Mouse (Mus musculus) lung, postnatal 4 days (tissue): Measurements from ENCODE around the gene Wars.

Source experiments
- DNase-seq, 2 experiments: peaks; one replicate each; pipeline ENCODE4 v3.0.0; 2021

Gene Wars

GRCm38 (mm10) chr12:108852822-108853221 lies 41.2 kb downstream of the Wars start:
- DNase-seq = no peak

GRCm38 (mm10) chr12:108850886-108851285 lies 43.1 kb downstream of the Wars start:
- no peak for DNase-seq

DNA sequence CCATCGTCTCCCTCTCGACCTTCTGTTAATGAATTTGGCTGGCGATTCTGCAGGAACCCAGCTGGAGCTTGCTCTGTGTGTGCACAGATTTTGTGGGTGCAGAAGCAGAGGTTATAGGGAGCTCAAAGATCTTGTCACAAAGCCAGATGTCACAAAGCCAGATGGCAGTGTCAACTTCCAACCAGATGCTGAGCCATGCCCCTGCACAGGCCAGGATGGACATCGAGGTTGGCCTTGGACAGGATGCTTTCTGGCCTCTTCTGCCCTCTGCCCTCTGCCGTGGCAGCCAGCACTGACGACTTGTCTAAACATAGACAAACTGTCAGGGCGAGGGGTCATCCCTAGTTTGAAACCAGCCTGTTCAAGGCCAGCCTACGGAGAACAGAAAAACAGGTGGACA lies 43.8 kb downstream of the Wars start:
- DNase-seq = peak in 1 of 2 experiments; percentile 82

- peak in 1 of 2 experiments; percentile 61 for DNase-seq
These were observed 44.4 kb downstream of the Wars start for GRCm38 (mm10) chr12:108849488-108850022.

DNA sequence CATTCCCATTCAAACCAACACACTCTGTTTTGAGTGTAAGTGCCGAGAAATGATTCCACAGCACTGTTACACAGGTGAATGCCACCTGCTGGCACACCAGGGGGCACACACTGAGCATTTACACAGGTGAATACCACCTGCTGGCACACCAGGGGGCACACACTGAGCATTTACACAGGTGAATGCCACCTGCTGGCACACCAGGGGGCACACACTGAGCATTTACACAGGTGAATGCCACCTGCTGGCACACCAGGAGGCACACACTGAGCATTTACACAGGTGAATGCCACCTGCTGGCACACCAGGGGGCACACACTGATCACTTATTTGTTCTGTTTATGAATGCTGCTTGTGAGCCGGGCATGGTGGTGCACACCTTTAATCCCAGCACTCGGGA lies 45.9 kb downstream of the Wars start:
- DNase-seq = peak in 1 of 2 experiments; percentile 43

DNA sequence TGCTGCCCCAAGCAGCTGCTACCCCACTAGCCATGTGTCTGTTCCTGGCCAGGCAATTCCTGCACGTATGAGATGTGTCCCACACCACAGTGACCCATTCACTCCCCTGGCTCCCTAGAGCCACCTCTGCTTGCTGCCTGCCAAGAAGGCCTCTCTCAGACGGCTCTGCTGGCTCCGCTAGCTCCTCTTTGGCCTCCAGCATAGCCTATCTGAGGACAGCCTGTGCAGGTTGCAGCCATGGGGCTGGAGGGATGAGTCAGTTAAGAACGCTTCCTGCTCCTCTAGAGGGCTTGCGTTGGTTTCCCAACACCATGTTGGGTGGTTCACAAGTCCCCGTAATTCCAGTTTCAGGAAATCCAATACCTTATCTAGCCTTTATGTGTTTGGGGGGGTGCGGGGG lies 51.3 kb downstream of the Wars start:
- no peak for DNase-seq

DNA sequence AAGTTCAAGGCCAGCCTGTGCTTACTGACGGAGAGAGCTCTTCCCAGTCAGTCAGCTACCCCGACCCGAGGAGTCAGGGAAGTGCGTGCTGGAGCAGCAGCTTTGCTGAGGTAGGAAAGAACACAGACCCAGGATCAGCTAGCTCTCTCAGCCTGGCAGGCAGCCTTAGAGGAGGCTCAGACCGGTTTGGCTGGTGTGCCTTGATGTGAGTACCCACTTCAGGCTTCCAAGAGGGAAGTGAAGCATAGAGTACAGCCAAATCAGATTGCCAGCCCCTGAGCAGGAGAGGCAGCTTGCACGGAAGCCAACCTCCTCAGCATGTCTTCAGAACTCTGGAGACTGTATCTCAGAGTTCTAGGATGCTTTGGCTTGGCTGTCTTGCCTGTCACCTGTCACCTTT lies 52.8 kb downstream of the Wars start:
- DNase-seq = peak; percentile 79 to 91

- DNase-seq = no peak
These were observed 57.3 kb downstream of the Wars start for GRCm38 (mm10) chr12:108836722-108837121.

- peak; percentile 97 to 99 for DNase-seq
These were observed 58.0 kb downstream of the Wars start, which contains the start of the genes Slc25a29 and Slc25a47 for GRCm38 (mm10) chr12:108835840-108836409. TSS of gene Slc25a29 (minus strand) at chr12:108835883. TSS of gene Slc25a47 (plus strand) at chr12:108836046.

DNA sequence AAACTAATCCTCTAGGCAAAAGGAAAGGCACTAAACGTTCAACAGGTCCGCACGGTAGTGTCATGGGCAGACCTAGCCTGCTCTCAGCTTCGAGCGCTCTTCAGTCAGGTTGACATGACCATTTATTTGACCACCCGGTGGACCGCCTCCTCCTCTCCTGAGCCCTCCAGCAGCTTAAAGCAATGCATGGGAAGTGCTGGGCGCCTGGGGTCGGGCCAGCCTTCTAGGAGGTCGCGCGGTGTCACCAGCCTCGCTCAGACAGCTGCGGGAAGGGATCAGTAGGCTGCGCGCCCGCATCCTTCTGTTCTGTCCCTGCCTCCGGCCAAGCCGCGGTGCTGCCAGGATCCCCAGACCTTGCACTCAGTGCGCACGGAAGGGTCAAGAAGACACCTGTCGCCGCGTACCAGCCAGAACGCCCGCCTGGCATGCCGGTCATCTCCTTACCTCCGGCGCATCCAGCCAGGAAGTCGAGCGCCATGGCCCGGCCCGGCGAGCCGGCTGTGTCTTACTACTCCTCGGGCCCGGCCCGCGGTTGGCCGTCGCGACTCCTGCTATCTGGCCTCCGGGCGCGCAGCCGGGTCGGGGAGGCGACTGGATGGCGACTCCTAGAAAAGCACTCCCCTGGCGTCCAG lies 58.6 kb downstream of the Wars start:
- no peak for DNase-seq

- DNase-seq = peak in 1 of 2 experiments; percentile 20
These were observed 59.2 kb downstream of the Wars start for GRCm38 (mm10) chr12:108834786-108835185.

- DNase-seq = no peak
These were observed 59.6 kb downstream of the Wars start for GRCm38 (mm10) chr12:108834337-108834736.

DNA sequence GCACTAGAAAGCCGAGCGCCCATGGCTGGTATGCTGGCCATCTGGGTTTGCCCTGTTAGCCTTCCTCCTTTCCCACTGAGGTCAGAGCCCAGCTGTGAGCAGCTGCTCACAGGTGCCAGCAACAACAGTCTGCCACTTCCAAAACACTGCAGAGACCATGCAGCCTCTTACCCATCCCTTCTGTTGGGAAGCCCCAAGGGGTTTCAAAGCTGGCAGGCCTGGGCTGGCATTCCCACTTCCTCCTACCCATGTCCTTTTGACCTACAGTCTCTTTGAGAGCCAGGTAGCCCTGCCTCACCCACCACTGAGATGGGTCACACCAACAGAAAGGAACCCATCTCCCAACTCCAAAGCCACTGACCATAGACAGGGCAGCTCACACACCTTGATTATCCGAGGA lies 60.6 kb downstream of the Wars start:
- DNase-seq = no peak

- peak in 1 of 2 experiments; percentile 28 for DNase-seq
These were observed 61.1 kb downstream of the Wars start for GRCm38 (mm10) chr12:108832851-108833250.

- peak; percentile 82 to 90 for DNase-seq
These were observed 61.9 kb downstream of the Wars start for GRCm38 (mm10) chr12:108831966-108832643.

DNA sequence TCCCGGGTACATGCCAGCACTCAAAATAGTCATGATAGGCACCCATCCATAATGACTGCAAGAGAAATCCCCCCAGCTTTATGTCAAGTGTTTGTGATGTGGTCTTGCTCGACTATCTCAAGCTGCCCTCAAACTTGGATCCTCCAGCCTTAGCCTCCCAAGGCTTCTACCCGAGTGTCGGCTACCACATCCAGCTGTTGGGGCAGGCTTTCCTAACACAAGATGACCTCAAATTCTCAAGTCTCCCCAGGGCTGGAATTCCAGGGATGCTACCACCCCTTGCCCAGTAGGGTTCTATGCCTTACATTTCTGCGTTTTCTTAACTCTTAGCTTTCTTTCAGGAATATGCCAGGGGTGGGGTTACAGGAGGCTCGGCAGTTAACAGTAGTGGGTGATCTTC lies 63.6 kb downstream of the Wars start:
- peak in 1 of 2 experiments; percentile 67 for DNase-seq

DNA sequence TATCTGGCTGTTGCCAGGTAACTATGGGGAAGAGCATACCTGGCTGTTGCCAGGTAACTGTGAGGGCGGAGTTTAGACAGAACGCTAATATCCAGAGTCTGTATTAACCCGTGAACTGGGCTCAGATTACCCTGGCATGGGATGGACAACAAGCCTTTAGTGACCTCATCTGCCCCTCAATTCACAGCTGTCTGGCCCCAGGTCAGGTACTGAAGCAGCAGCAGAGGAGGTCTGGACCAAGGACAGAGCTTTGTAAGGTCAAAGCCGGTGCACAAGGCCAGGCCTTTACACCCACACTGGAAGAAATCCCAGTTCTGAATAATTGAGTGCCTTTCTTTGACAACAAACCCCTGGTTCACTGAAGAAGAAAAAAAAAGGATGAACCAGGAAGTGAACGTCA lies 64.3 kb downstream of the Wars start:
- no peak for DNase-seq

DNA sequence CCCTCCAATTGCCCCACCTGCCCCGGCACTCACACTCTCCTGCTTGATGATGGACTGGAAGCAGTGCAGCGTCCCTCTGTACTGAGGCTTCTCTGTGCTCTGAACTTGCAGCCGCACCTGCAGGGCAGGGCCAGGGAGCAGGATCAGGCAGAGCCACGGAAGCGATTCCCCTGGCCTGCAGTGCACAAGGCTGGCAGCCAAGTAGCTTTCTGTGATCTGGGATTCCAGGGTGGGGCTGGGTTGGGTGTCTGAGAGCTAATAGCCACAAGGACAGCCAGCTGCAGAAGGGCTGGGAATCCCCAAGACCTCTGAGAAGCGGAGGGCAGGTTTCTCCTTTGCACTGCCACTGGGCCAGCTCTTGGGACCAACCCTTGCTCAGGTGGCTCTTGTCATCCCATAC lies 66.3 kb downstream of the Wars start:
- no peak for DNase-seq

DNA sequence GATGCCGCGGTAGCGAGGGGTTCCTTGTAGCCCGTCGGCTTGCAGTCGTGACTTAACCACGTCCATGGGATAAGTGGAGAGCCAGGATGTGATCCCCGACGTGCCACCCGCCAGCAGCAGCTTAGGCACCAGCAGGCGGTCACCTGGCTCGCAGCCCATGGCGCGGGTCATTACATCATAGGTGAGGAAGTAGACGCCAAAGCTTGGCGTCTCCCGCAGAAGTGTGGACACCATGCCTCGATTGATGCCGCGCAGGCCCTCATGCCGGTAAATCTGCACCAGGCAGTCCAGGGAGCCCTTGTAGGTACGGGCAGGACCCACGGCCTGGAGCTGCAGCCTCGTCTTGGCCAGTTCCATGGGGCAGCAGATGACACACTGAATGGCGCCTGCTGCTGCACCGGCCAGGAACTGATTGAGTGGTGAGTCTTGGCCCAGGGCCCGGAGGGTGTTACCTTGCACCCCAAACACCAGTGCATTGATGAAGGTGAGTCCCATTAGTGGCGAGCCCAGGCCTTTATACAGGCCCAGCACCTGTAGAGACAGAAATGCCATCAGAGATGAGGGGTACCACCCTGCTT lies 66.9 kb downstream of the Wars start:
- no peak for DNase-seq

GRCm38 (mm10) chr12:108826282-108826957 lies 67.6 kb downstream of the Wars start:
- DNase-seq = no peak

DNA sequence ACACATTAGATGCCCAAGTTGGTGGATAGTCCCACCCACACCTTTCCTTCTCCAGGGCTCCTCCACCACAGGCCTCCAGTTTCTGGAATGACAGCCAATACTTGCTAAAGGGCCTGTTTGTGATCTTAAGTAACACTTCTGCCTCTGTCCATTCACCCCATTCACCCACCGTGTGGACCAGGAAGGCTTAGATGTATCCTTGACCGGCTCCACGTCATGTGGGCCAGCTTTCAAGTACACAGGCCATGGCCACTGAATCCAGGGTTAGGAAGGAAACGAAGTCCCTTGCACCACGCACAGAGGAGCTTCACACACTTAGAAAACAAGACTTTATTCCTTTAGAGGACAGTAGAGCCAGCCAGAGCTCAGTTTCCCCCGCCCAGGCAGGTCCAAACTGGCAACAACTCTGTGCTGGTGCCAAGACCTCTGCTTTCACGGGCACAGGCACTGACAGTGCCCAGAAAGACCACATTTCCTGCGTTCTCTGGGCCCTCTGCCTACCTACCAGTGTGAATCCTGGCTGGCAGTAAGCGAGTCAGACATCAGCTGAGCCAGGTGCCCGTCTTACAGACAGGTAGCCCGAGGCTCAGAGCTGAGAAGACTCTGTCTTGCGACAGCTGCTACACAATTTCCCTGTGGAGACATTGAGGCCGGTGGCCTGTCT lies 68.3 kb downstream of the Wars start:
- no peak for DNase-seq

- DNase-seq = no peak
These were observed 69.6 kb downstream of the Wars start for GRCm38 (mm10) chr12:108824225-108824874.
